Mouse (Mus musculus) forebrain, embryonic 15.5 days (tissue): ENCODE data around the gene Kcnq5. TPM values are rescaled to one million over a fixed set of nuclear protein-coding genes. Genes with fewer than 3 reads are reported as not detected.

Experiments
- ATAC-seq: fragments of 200-750 bp; cut with Nextera tagmentation; replicated peaks from 2 replicates; pipeline ENCODE4 v1.8.0; 2017; ENCODE audit warnings: mild to moderate bottlenecking, moderate TSS enrichment, moderate library complexity
- H3K27ac ChIP-seq: fragments of 300-500 bp; sonication (generic); replicated peaks from 2 replicates; pipeline ENCODE4 v1.5.1; 2015; ENCODE audit warnings: mild to moderate bottlenecking, inconsistent platforms
- H3K27me3 ChIP-seq: fragments of 300-500 bp; sonication (generic); 2 replicates; pipeline ENCODE4 v1.6.1; 2015; ENCODE audit warnings: inconsistent platforms
- H3K36me3 ChIP-seq: fragments of 300-500 bp; sonication (generic); 2 replicates; pipeline ENCODE4 v1.6.1; 2015; ENCODE audit warnings: mild to moderate bottlenecking, inconsistent platforms
- H3K4me1 ChIP-seq: fragments of 300-500 bp; sonication (generic); 2 replicates; pipeline ENCODE4 v1.6.1; 2015; ENCODE audit warnings: inconsistent platforms
- H3K4me2 ChIP-seq: fragments of 300-500 bp; sonication (generic); replicated peaks from 2 replicates; pipeline ENCODE4 v1.6.1; 2015; ENCODE audit warnings: mild to moderate bottlenecking, inconsistent platforms
- H3K4me3 ChIP-seq: fragments of 300-500 bp; sonication (generic); 2 replicates; pipeline ENCODE4 v1.5.1; 2015; ENCODE audit warnings: mild to moderate bottlenecking, inconsistent platforms
- H3K9ac ChIP-seq: fragments of 300-500 bp; sonication (generic); replicated peaks from 2 replicates; pipeline ENCODE4 v1.6.1; 2015; ENCODE audit warnings: mild to moderate bottlenecking, inconsistent platforms
- H3K9me3 ChIP-seq: fragments of 300-500 bp; sonication (generic); 2 replicates; pipeline ENCODE4 v1.6.1; 2016; ENCODE audit warnings: inconsistent platforms
- WGBS: fragments of 180-500 bp; shearing (Covaris S2); methylation state at CpG from one replicate; pipeline ENCODE4 v1.1.7; 2015; ENCODE audit warnings: mixed read lengths; 5-methylcytosine and 5-hydroxymethylcytosine counted together
- polyA plus RNA-seq: library from polyadenylated mRNA; unstranded; fragments of >200 nt; fragmentation: Nextera tagmentation; extraction: Ambion mirVana; gene quantifications from 2 replicates; pipeline ENCODE4 v1.2.1, GENCODE M21; 2015

Kcnq5 gene
- polyA plus RNA-seq, 1 experiment from 2014 or later: 3.3 TPM

GRCm38 (mm10) chr1:21721246-21721645, 240.5 kb downstream of the Kcnq5 start:
- no peak overlapping the region for H3K4me3 ChIP-seq
- no peaks in the 10 kb centered on the region for H3K9me3 ChIP-seq
- H3K4me2 ChIP-seq: no peak overlapping the region
- H3K27ac ChIP-seq: no peak overlapping the region
- H3K27me3 ChIP-seq: no peaks in the 10 kb centered on the region
- no peak overlapping the region for H3K9ac ChIP-seq
- no peaks in the 10 kb centered on the region for H3K36me3 ChIP-seq
- no peak for ATAC-seq
- H3K4me1 ChIP-seq: no peaks in the 10 kb centered on the region

- ATAC-seq: no peak
- Histone ChIP-seq H3K4me2 (no peak overlapping the region), H3K27me3 (no peaks in the 10 kb centered on the region), H3K4me3 (no peak overlapping the region), H3K4me1 (no peaks in the 10 kb centered on the region), H3K9ac (no peak overlapping the region), H3K9me3 (no peaks in the 10 kb centered on the region), H3K27ac (no peak overlapping the region), H3K36me3 (no peaks in the 10 kb centered on the region)
- 84% methylated on average over 3 of the region's 3 CpGs for WGBS
Measured at GRCm38 (mm10) chr1:21714816-21715215, 246.9 kb downstream of the Kcnq5 start.

GRCm38 (mm10) chr1:21712711-21713110, 249.0 kb downstream of the Kcnq5 start:
- Histone ChIP-seq H3K4me2 (no peak overlapping the region), H3K27me3 (no peaks in the 10 kb centered on the region), H3K9me3 (no peaks in the 10 kb centered on the region), H3K9ac (no peak overlapping the region), H3K27ac (no peak overlapping the region), H3K4me1 (no peaks in the 10 kb centered on the region), H3K36me3 (no peaks in the 10 kb centered on the region), H3K4me3 (no peak overlapping the region)
- no peak for ATAC-seq
- 89% methylated on average over 2 of the region's 2 CpGs for WGBS

GRCm38 (mm10) chr1:21690458-21690857, 271.3 kb downstream of the Kcnq5 start:
- ATAC-seq: no peak
- Histone ChIP-seq H3K9me3 (no peaks in the 10 kb centered on the region), H3K4me3 (no peak overlapping the region)

GRCm38 (mm10) chr1:21688918-21689317, 272.8 kb downstream of the Kcnq5 start:
- Histone ChIP-seq H3K9me3 (no peaks in the 10 kb centered on the region), H3K4me3 (no peak overlapping the region), H3K9ac (no peak overlapping the region), H3K27ac (no peak overlapping the region), H3K36me3 (no peaks in the 10 kb centered on the region), H3K4me1 (no peaks in the 10 kb centered on the region), H3K4me2 (no peak overlapping the region), H3K27me3 (no peaks in the 10 kb centered on the region)
- WGBS: 73% methylated on average over 1 of the region's 1 CpGs
- ATAC-seq: no peak

More at GRCm38 (mm10) chr1:21690458-21690857, 271.3 kb downstream of the Kcnq5 start:
- Histone ChIP-seq H3K4me1 (no peaks in the 10 kb centered on the region), H3K27ac (no peak overlapping the region; the same call in 1 of the 2 replicates), H3K9ac (no peak overlapping the region), H3K27me3 (no peaks in the 10 kb centered on the region), H3K36me3 (no peaks in the 10 kb centered on the region), H3K4me2 (no peak overlapping the region)
- WGBS: 64% methylated on average over 2 of the region's 2 CpGs

- ATAC-seq: no peak
- no peak overlapping the region for H3K4me3 ChIP-seq
- no peaks in the 10 kb centered on the region for H3K27me3 ChIP-seq
- H3K9ac ChIP-seq: no peak overlapping the region
- 83% methylated on average over 3 of the region's 3 CpGs for WGBS
- H3K36me3 ChIP-seq: no peaks in the 10 kb centered on the region
- H3K4me2 ChIP-seq: no peak overlapping the region
- H3K27ac ChIP-seq: no peak overlapping the region
- H3K9me3 ChIP-seq: no peaks in the 10 kb centered on the region
- H3K4me1 ChIP-seq: no peaks in the 10 kb centered on the region
Measured at GRCm38 (mm10) chr1:21684444-21684843, 277.3 kb downstream of the Kcnq5 start.

GRCm38 (mm10) chr1:21676805-21677204, 284.9 kb downstream of the Kcnq5 start:
- no peak for ATAC-seq
- no peaks in the 10 kb centered on the region for H3K27me3 ChIP-seq
- no peaks in the 10 kb centered on the region for H3K36me3 ChIP-seq
- WGBS: 78% methylated on average over 3 of the region's 3 CpGs
- no peak overlapping the region for H3K9ac ChIP-seq
- no peak overlapping the region for H3K4me2 ChIP-seq
- H3K4me1 ChIP-seq: no peaks in the 10 kb centered on the region
- H3K27ac ChIP-seq: no peak overlapping the region
- H3K9me3 ChIP-seq: no peaks in the 10 kb centered on the region
- H3K4me3 ChIP-seq: no peak overlapping the region

- 52% methylated on average over 3 of the region's 3 CpGs for WGBS
- H3K4me1 ChIP-seq: no peaks in the 10 kb centered on the region
- no peak overlapping the region for H3K4me2 ChIP-seq
- ATAC-seq: peak; percentile 85
- no peaks in the 10 kb centered on the region for H3K27me3 ChIP-seq
- no peaks in the 10 kb centered on the region for H3K9me3 ChIP-seq
- H3K36me3 ChIP-seq: no peaks in the 10 kb centered on the region
- H3K9ac ChIP-seq: no peak overlapping the region
- H3K4me3 ChIP-seq: no peak overlapping the region
- H3K27ac ChIP-seq: no peak overlapping the region; the same call in 1 of the 2 replicates
Measured at GRCm38 (mm10) chr1:21660840-21661239, 300.9 kb downstream of the Kcnq5 start.

GRCm38 (mm10) chr1:21650820-21651219, 310.9 kb downstream of the Kcnq5 start:
- WGBS: 25% methylated on average over 4 of the region's 4 CpGs
- Histone ChIP-seq H3K36me3 (no peaks in the 10 kb centered on the region), H3K9ac (no peak overlapping the region), H3K9me3 (no peaks in the 10 kb centered on the region), H3K27me3 (no peaks in the 10 kb centered on the region), H3K4me2 (no peak overlapping the region), H3K27ac (no peak overlapping the region), H3K4me1 (peaks cover 12% of the 10 kb centered on the region), H3K4me3 (no peak overlapping the region)
- ATAC-seq: 0 out of 2 replicates have a peak, but pooled peaks have one; percentile 63

GRCm38 (mm10) chr1:21635406-21635805, 326.3 kb downstream of the Kcnq5 start:
- H3K4me1 ChIP-seq: no peaks in the 10 kb centered on the region
- H3K4me3 ChIP-seq: no peak overlapping the region
- H3K27me3 ChIP-seq: no peaks in the 10 kb centered on the region
- 54% methylated on average over 2 of the region's 2 CpGs for WGBS
- ATAC-seq: 0 out of 2 replicates have a peak, but pooled peaks have one; percentile 53
- no peak overlapping the region for H3K9ac ChIP-seq
- H3K4me2 ChIP-seq: no peak overlapping the region
- H3K27ac ChIP-seq: no peak overlapping the region
- no peaks in the 10 kb centered on the region for H3K9me3 ChIP-seq
- H3K36me3 ChIP-seq: no peaks in the 10 kb centered on the region

GRCm38 (mm10) chr1:21634013-21634412, 327.7 kb downstream of the Kcnq5 start:
- Histone ChIP-seq H3K27me3 (no peaks in the 10 kb centered on the region), H3K9me3 (no peaks in the 10 kb centered on the region), H3K4me1 (no peaks in the 10 kb centered on the region), H3K9ac (no peak overlapping the region), H3K36me3 (no peaks in the 10 kb centered on the region), H3K27ac (no peak overlapping the region), H3K4me3 (no peak overlapping the region), H3K4me2 (no peak overlapping the region)
- no peak for ATAC-seq
- WGBS: 76% methylated on average over 1 of the region's 1 CpGs

GRCm38 (mm10) chr1:21622455-21622854, 339.3 kb downstream of the Kcnq5 start:
- ATAC-seq: no peak
- WGBS: 97% methylated on average over 2 of the region's 2 CpGs
- H3K36me3 ChIP-seq: no peaks in the 10 kb centered on the region
- no peaks in the 10 kb centered on the region for H3K9me3 ChIP-seq
- no peak overlapping the region for H3K27ac ChIP-seq
- no peak overlapping the region for H3K4me3 ChIP-seq
- H3K4me2 ChIP-seq: no peak overlapping the region
- no peaks in the 10 kb centered on the region for H3K27me3 ChIP-seq
- H3K9ac ChIP-seq: no peak overlapping the region
- H3K4me1 ChIP-seq: no peaks in the 10 kb centered on the region

- H3K9ac ChIP-seq: no peak overlapping the region
- H3K27me3 ChIP-seq: no peaks in the 10 kb centered on the region
- H3K9me3 ChIP-seq: no peaks in the 10 kb centered on the region
- WGBS: 76% methylated on average over 1 of the region's 1 CpGs
- no peaks in the 10 kb centered on the region for H3K4me1 ChIP-seq
- ATAC-seq: no peak
- no peak overlapping the region for H3K27ac ChIP-seq
- H3K4me3 ChIP-seq: no peak overlapping the region
- H3K36me3 ChIP-seq: no peaks in the 10 kb centered on the region
- H3K4me2 ChIP-seq: no peak overlapping the region
Measured at GRCm38 (mm10) chr1:21622039-21622438, 339.7 kb downstream of the Kcnq5 start.
